Mouse (Mus musculus) subcutaneous adipose tissue, adult 2 months (tissue): ENCODE measurements around the gene Eogt. TPM values are rescaled to one million over a fixed set of nuclear protein-coding genes. Genes with fewer than 3 reads are reported as not detected.

Experiments
- polyA plus RNA-seq: library from polyadenylated mRNA; depleted of rRNA; stranded (reverse); fragments of >200 nt; gene quantifications from 2 replicates; pipeline ENCODE4 v1.2.3, GENCODE M21; 2012; ENCODE audit warnings: low replicate concordance; rRNA removed

Gene Eogt
- 20.5 and 34.8 TPM in 2 replicates for polyA plus RNA-seq

DNA sequence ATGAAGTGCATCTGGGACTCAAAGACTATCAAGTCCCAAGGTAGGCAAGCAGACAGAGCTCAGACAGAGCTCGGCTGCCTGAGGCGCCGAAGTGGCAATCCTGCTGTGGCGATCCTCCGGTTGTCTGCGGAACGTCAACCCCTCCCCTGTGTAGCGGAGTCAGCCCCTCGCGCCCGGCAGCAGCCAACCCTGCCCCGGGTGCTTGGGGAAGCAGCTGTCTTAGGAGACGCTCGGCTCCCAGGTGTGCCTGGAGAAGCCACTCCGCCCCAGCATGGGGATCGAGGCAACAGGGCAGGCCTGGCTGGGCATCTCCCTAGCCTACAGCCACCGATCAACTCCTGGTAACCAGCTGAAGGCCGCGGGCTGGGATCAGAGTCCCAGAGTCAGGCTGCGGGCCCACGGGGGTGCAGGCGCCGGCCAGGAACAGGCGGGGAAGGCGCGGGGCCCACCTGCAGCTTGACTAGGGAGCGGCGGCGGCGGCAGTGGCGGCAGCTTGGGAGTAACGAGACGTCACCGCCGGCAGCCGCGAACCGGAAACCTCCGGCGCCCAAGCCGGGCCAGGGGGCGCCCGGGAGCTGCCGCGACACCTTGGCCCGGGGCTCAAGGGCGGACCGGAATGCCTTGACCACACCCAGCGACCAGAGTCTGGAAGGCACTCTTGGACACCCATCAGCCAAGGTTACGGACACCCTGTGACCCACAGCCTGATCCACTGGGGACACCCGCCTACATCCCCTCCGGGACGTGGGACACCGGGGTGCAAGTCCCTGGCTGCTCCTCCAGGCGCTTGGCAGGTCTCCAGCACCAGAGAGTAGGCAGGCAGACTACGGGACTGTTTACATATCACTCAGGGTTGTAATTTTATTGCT lies at the start of gene Eogt:
TSS of gene Eogt (minus strand) at position 800 of the 869 bp plus-strand sequence.

GRCm38 (mm10) chr6:97178491-97179366 lies 29.7 kb upstream of the Eogt start, which contains the start of gene Tmf1:
Gene Tmf1 (minus strand): TSS chr6:97179122.

DNA sequence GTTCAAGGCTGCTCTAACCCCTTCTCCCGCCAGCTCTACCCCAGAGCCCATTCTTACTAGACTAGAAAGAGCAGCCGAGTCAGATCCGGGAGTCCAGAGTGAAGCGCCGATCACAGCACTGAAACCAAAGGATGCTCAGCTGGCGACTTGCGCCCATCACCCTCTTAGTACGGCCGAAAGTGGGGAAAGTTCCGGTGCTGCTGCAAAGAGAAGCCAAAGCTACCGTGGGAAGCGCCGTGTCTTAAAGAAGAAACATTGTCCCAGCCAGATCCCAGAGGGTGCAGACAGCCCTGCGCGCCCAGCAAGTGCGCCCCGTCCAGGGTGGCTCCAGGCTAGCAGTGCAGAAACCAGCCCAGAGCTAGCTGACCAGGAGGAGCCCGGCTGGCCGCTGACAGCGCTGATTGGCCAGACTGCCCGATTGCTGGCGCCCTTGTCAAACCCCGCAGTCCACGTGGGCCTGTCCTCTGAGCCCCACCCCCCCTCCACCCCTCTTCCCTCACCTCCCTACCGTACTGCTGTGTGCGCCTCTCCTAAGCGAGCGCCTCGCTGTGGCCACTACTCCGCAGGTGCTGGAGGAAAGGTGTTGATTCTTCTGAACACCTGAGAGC lies 88.8 kb downstream of the Eogt start, which contains the start of gene Fam19a4:
TSS of gene Fam19a4 (minus strand) at position 340 of the 608 bp plus-strand sequence.

Other genes with a start within 250 kb of the Eogt start
- gene Fam19a4, start 88.8 kb downstream of the Eogt start, polyA plus RNA-seq, result 0.06 TPM in 1 of 2 replicates, not detected in the other
- 3.2 and 5.1 TPM in 2 replicates for gene Tmf1, start 29.9 kb upstream of the Eogt start, polyA plus RNA-seq
- gene Uba3, start 56.5 kb upstream of the Eogt start, polyA plus RNA-seq, result 21.1 and 23.7 TPM in 2 replicates
- gene Arl6ip5, start 61.5 kb upstream of the Eogt start, polyA plus RNA-seq, result 90.5 and 105 TPM in 2 replicates
- 0.10 and 0.13 TPM in 2 replicates for gene Lmod3, start 103.6 kb upstream of the Eogt start, polyA plus RNA-seq